Mouse (Mus musculus) embryonic facial prominence, embryonic 11.5 days (tissue): ENCODE measurements around the gene Fam155a. TPM values are rescaled to one million over a fixed set of nuclear protein-coding genes. Genes with fewer than 3 reads are reported as not detected.

Source experiments
- ATAC-seq: fragments of 200-750 bp; cut with Nextera tagmentation; replicated peaks from 2 replicates; pipeline ENCODE4 v1.8.0; 2017; ENCODE audit warnings: low read depth; ENCODE audit not compliant: insufficient number of reproducible peaks, low FRiP score, low TSS enrichment
- DNase-seq: peaks from one replicate; pipeline ENCODE4 v3.0.0-alpha.2; 2015; ENCODE audit warnings: low spot score
- H3K27ac ChIP-seq: fragments of 300-500 bp; sonication (generic); replicated peaks from 2 replicates; pipeline ENCODE4 v1.5.1; 2014; ENCODE audit warnings: mild to moderate bottlenecking, low read depth, low read length, control low read depth
- H3K27me3 ChIP-seq: fragments of 300-500 bp; sonication (generic); 2 replicates; pipeline ENCODE4 v1.6.1; 2014; ENCODE audit warnings: mild to moderate bottlenecking, low read length, moderate library complexity, mixed read lengths; ENCODE audit not compliant: control insufficient read depth, insufficient read depth
- H3K36me3 ChIP-seq: fragments of 300-500 bp; sonication (generic); replicated peaks from 2 replicates; pipeline ENCODE4 v1.6.1; 2014; ENCODE audit warnings: low read depth, mild to moderate bottlenecking, low read length, moderate library complexity, mixed read lengths; ENCODE audit not compliant: control insufficient read depth, insufficient read depth
- H3K4me1 ChIP-seq: fragments of 300-500 bp; sonication (generic); 2 replicates; pipeline ENCODE4 v1.6.1; 2014; ENCODE audit warnings: low read length, mixed read lengths; ENCODE audit not compliant: control insufficient read depth, insufficient read depth
- H3K4me2 ChIP-seq: fragments of 300-500 bp; sonication (generic); 2 replicates; pipeline ENCODE4 v1.6.1; 2014; ENCODE audit warnings: low read depth, mild to moderate bottlenecking, control low read depth, low read length, moderate library complexity
- H3K4me3 ChIP-seq: fragments of 300-500 bp; sonication (generic); 2 replicates; pipeline ENCODE4 v1.5.1; 2014; ENCODE audit warnings: low read depth, low read length, control low read depth
- H3K9ac ChIP-seq: fragments of 300-500 bp; sonication (generic); replicated peaks from 2 replicates; pipeline ENCODE4 v1.6.1; 2014; ENCODE audit warnings: mild to moderate bottlenecking, control low read depth, low read length
- H3K9me3 ChIP-seq: fragments of 300-500 bp; sonication (generic); replicated peaks from 2 replicates; pipeline ENCODE4 v1.6.1; 2016; ENCODE audit warnings: mild to moderate bottlenecking, low read length, inconsistent platforms, mixed read lengths; ENCODE audit not compliant: control insufficient read depth
- WGBS: fragments of 180-500 bp; shearing (Covaris S2); extraction: QIAGEN DNeasy Blood & Tissue Kit; methylation state at CpG from one replicate; pipeline ENCODE4 v1.1.7; 2014; 5-methylcytosine and 5-hydroxymethylcytosine counted together
- polyA plus RNA-seq: library from polyadenylated mRNA; unstranded; fragments of >200 nt; fragmentation: Nextera tagmentation; extraction: Ambion mirVana; gene quantifications from 2 replicates; pipeline ENCODE4 v1.2.1, GENCODE M21; 2014

Fam155a gene
- polyA plus RNA-seq, 1 experiment from 2014 or later: 0.83 TPM

DNA sequence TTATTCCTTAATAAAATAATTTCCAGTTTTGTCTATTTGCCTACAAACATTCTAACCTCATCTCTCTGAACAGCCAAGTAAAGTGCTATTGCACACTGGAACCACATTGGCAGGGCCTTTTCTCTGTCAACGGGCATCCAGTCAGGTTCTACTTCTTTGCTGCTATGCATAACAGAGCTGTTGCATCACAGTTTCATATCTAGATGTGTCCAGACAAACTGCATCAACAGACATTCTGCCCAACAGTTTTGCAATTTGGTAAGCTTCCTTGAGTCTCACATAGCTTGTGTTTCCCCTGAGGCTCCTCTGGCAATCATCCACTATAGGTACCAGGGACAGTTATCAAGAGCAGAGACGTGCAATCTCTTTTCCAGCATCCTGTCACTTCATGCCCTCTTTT, 199.0 kb downstream of the Fam155a start:
- H3K4me2 ChIP-seq: no peak overlapping the region
- no peaks in the 10 kb centered on the region for H3K36me3 ChIP-seq
- WGBS: 79% methylated on average over 2 of the region's 2 CpGs
- no peaks in the 10 kb centered on the region for H3K27me3 ChIP-seq
- no peak for ATAC-seq
- H3K4me1 ChIP-seq: no peaks in the 10 kb centered on the region
- H3K27ac ChIP-seq: no peak overlapping the region
- no peak overlapping the region for H3K4me3 ChIP-seq
- H3K9ac ChIP-seq: no peak overlapping the region
- no peaks in the 10 kb centered on the region for H3K9me3 ChIP-seq
- DNase-seq: no peak

DNA sequence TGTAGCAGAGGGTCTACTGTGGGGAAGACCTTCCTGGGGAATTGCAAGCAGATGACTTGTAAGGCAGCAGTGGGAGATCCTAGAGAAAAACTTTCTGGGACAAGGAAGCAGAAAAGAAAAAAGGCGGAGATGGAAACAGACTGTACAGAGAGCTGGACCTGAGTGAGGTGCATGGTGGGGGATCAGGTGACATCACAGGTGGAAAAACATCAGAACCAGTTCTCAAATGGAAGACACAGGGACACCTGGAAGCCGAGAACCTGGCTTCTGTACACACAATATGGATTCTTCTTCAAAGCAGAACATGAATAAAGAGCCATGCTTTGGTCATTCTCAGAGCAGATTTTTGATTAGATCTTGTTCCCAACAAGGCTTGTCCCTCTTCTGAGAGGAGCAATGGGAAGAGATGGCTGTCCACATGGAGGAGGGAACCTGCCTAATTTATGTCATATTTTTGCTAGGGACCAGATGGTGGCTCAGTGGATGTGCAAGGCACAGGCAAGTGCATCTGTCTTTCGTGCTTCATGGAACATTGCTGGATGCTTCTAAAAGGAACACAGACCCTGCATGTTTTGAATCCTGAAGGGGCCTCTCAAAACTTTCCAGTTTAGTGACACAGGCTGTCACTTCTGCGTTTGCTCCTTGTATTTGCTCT, 201.3 kb downstream of the Fam155a start:
- Histone ChIP-seq H3K4me1 (no peaks in the 10 kb centered on the region), H3K27ac (no peak overlapping the region), H3K9ac (no peak overlapping the region), H3K4me2 (no peak overlapping the region), H3K9me3 (no peaks in the 10 kb centered on the region), H3K27me3 (no peaks in the 10 kb centered on the region), H3K36me3 (no peaks in the 10 kb centered on the region), H3K4me3 (no peak overlapping the region)
- WGBS: 87% methylated on average over 4 of the region's 4 CpGs
- DNase-seq (no peak), ATAC-seq (no peak)

DNA sequence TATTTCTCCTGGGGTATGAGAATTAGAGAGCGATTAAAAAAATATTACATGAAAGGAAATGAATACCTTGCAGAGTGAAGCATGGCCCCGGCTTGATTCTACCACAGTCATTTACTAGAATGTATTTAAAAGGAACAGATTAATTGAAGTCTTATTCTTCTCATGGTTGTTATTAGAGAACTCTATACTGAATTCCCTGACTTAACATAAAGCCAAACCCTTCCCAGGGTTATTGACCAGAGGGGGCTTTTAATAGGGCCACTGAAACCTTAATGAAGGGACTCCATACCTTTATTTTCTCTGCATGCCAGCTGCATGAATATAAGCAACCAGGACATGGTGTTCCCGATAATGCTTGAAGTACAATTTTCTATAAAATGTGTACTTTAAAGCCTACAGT, 221.8 kb downstream of the Fam155a start:
- Histone ChIP-seq H3K9me3 (no peaks in the 10 kb centered on the region), H3K9ac (no peak overlapping the region), H3K4me1 (no peaks in the 10 kb centered on the region), H3K4me3 (no peak overlapping the region), H3K36me3 (no peaks in the 10 kb centered on the region), H3K4me2 (no peak overlapping the region), H3K27me3 (no peaks in the 10 kb centered on the region), H3K27ac (no peak overlapping the region)
- ATAC-seq (no peak), DNase-seq (no peak)
- 85% methylated on average over 3 of the region's 3 CpGs for WGBS

DNA sequence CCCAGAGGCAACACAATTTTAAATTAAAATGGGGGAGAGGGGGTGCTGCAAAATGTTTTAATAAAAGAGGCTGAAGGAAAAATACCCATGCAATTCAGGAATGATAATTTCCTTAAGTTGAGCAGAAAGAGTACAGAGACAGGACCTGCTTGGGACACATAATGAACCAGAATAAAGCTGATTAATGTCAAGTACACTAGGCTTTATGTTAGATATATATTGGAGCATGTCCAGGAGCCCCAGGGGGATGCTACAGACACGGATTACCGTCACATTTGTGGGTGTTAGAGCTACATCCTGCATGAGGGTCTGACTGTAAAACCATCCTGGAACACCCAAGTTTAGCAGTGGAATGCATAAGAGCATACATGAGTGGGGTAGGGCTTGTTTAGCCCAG, 223.4 kb downstream of the Fam155a start:
- no peaks in the 10 kb centered on the region for H3K27me3 ChIP-seq
- H3K4me3 ChIP-seq: no peak overlapping the region
- H3K9ac ChIP-seq: no peak overlapping the region
- no peaks in the 10 kb centered on the region for H3K4me1 ChIP-seq
- ATAC-seq: no peak
- H3K27ac ChIP-seq: no peak overlapping the region
- WGBS: 68% methylated on average over 2 of the region's 2 CpGs
- no peaks in the 10 kb centered on the region for H3K36me3 ChIP-seq
- no peak overlapping the region for H3K4me2 ChIP-seq
- no peak for DNase-seq
- H3K9me3 ChIP-seq: no peaks in the 10 kb centered on the region

DNA sequence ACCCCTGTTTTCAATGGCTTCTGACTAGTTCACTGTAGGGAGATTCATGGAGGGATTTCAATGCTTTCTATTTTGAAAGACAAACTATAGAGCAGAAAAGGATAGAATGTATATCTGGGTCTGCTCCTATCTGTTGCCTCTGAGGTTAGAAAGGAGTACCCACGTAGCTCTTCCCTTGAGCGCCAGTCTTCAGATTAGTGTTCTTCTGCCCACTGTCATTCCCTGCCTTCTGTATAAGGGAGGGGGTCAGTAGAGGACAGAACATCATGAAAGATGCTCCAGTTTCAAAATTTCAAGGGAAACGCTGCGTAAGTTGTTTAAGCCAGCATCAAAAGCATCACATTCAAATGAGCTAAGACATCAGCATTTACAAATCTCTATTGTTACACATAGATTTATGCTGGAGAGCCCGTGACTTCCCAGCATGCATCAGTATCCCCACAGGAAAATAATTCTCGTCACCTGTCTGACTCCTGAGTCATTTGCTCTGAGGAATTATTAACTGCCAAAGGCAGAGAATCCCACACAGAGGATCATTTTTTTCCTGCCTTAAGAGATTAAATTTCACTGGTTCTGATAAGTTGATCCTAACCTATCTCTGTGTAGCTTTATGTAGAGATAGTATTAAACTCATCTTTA, 223.9 kb downstream of the Fam155a start:
- H3K9me3 ChIP-seq: no peaks in the 10 kb centered on the region
- DNase-seq (no peak), ATAC-seq (no peak)
- no peak overlapping the region for H3K4me3 ChIP-seq
- no peak overlapping the region for H3K4me2 ChIP-seq
- H3K27ac ChIP-seq: no peak overlapping the region
- no peaks in the 10 kb centered on the region for H3K36me3 ChIP-seq
- H3K4me1 ChIP-seq: no peaks in the 10 kb centered on the region
- no peaks in the 10 kb centered on the region for H3K27me3 ChIP-seq
- WGBS: 77% methylated on average over 6 of the region's 6 CpGs
- H3K9ac ChIP-seq: no peak overlapping the region

DNA sequence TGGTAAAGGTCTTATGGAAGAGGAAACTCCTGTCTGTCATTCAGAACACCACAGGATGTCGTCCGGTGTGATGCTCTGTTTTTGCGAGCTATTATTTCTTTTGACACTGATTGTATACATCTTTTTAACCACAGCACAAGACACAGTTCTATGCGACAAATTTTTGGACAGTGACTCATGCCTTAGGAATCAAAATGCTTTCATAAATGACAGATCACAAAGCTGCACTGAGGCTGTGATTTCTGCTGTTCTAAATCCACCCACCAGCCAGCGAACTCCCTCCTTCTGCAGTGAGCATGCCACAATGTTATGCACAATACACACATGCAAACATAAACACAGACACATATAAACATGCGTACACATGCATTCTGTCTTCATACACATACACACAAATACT, 224.5 kb downstream of the Fam155a start:
- WGBS: 71% methylated on average over 6 of the region's 6 CpGs
- Histone ChIP-seq H3K4me3 (no peak overlapping the region), H3K27me3 (no peaks in the 10 kb centered on the region), H3K27ac (no peak overlapping the region), H3K36me3 (no peaks in the 10 kb centered on the region), H3K4me2 (no peak overlapping the region), H3K4me1 (no peaks in the 10 kb centered on the region), H3K9me3 (no peaks in the 10 kb centered on the region), H3K9ac (no peak overlapping the region)
- ATAC-seq (no peak), DNase-seq (no peak)

DNA sequence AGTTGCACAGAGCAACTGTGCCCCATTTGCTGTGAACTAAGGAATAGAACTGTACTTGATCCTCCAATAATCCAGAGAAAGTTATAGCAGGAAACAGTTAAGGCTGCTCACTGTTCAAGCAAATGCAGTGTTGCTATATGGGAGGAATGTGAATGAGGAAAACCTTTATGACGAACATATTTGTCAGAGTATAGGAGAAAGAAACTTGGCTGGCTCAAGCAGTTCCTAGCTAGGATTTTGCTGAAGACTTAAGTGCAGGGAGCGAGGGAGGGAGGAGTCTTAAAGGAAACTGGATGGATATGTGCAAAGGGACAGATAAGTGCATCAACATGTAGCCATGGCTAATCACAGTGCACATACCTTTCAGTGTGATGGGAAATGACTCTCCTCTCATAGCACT, 225.3 kb downstream of the Fam155a start:
- Histone ChIP-seq H3K4me2 (no peak overlapping the region), H3K9ac (no peak overlapping the region), H3K36me3 (no peaks in the 10 kb centered on the region), H3K4me1 (no peaks in the 10 kb centered on the region), H3K9me3 (no peaks in the 10 kb centered on the region), H3K27ac (no peak overlapping the region), H3K27me3 (no peaks in the 10 kb centered on the region), H3K4me3 (no peak overlapping the region)
- WGBS: 83% methylated on average over 2 of the region's 2 CpGs
- no peak for DNase-seq
- ATAC-seq: no peak

DNA sequence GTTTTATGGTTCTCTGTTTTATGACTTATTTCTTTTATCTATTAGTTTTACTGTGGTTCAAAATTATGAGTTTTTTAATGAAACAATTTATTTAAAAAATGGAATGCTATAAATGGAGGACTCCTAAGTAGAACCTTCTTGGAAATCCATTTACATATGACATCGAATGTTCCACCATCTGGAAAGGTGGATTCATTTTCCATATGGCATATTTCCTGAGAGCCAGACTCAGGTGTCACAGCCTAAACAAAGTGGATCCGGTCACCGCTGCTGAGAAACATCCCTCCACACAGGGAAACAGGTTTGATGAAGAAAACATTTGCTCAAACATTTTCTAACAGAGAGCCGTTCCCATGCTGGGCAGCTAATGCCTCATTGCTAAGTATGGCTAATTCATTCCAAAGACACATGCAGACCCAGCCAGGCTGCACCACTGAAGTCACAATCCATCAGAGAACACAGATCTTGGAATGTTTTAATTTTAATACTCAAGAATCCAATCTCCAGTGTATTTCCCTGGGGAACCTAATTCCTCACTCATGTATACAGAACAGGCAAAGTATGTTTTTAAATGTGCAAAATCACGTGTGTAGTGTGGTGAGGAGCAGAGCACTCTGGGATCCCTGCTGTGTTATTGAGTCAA, 235.1 kb downstream of the Fam155a start:
- H3K9ac ChIP-seq: no peak overlapping the region
- no peaks in the 10 kb centered on the region for H3K4me1 ChIP-seq
- 83% methylated on average over 5 of the region's 5 CpGs for WGBS
- H3K4me3 ChIP-seq: no peak overlapping the region
- H3K27ac ChIP-seq: no peak overlapping the region
- no peak overlapping the region for H3K4me2 ChIP-seq
- no peaks in the 10 kb centered on the region for H3K9me3 ChIP-seq
- H3K27me3 ChIP-seq: no peaks in the 10 kb centered on the region
- DNase-seq (no peak), ATAC-seq (no peak)
- no peaks in the 10 kb centered on the region for H3K36me3 ChIP-seq
